Mouse (Mus musculus) erythroid progenitor cell, adult 5-6 weeks (primary cell): ENCODE results near the gene Vwa7. TPM values are rescaled to one million over a fixed set of nuclear protein-coding genes. Genes with fewer than 3 reads are reported as not detected.
"Not testable (repeated sequence)": the region's sequence is repeated elsewhere in the genome, so short reads cannot be mapped to it uniquely, and the experiment has no call there.

Experiments used
- ATAC-seq: replicated peaks from 2 replicates; pipeline ENCODE4 v1.8.0; 2016; ENCODE audit warnings: moderate number of reproducible peaks, mild to moderate bottlenecking, moderate TSS enrichment, inconsistent platforms; ENCODE audit not compliant: poor library complexity, low FRiP score, severe bottlenecking
- total RNA-seq, 2 experiments: library from RNA; stranded (forward) in 1 of 2; stranded (reverse) in 1 of 2; fragments of 150-400 nt in 1 of 2; fragments of 186-747, 209-891 nt in 1 of 2; gene quantifications; 2 replicates each; pipeline versions ENCODE4 v1.2.3 to v1.2.4; 2015 to 2017; ENCODE audit warnings: low replicate concordance in 2 of 2

The Vwa7 gene
- total RNA-seq, 2 experiments from 2014 or later = 0.53 TPM; not detected in 1

GRCm38 (mm10) chr17:35019894-35020293, 3.5 kb downstream of the Vwa7 start:
- ATAC-seq = no peak

GRCm38 (mm10) chr17:35020551-35020950, 4.2 kb downstream of the Vwa7 start:
- no peak for ATAC-seq

GRCm38 (mm10) chr17:35021163-35021808, 4.9 kb downstream of the Vwa7 start:
- peak; percentile 71 for ATAC-seq

GRCm38 (mm10) chr17:35021842-35022477, 5.6 kb downstream of the Vwa7 start:
- no peak for ATAC-seq

- no peak for ATAC-seq
Measured at GRCm38 (mm10) chr17:35022541-35023060, 6.2 kb downstream of the Vwa7 start.

- ATAC-seq = no peak
Measured at GRCm38 (mm10) chr17:35023221-35023620, 6.8 kb downstream of the Vwa7 start.

- no peak for ATAC-seq
Measured at GRCm38 (mm10) chr17:35023756-35024155, 7.4 kb downstream of the Vwa7 start.

- ATAC-seq = no peak
Measured at GRCm38 (mm10) chr17:35024261-35024660, 7.9 kb downstream of the Vwa7 start.

GRCm38 (mm10) chr17:35024691-35025488, 8.5 kb downstream of the Vwa7 start:
- no peak for ATAC-seq

- ATAC-seq = no peak
Measured at GRCm38 (mm10) chr17:35026206-35026605, 9.8 kb downstream of the Vwa7 start.

- no peak for ATAC-seq
Measured at GRCm38 (mm10) chr17:35027277-35028068, 11.1 kb downstream of the Vwa7 start, which contains the start of gene Sapcd1. Gene Sapcd1 (minus strand): TSS chr17:35028016.

GRCm38 (mm10) chr17:35028315-35028714, 11.9 kb downstream of the Vwa7 start:
- ATAC-seq = no peak

GRCm38 (mm10) chr17:35029691-35030532, 13.5 kb downstream of the Vwa7 start:
- peak; percentile 40; the same call in 1 of the 2 replicates for ATAC-seq

GRCm38 (mm10) chr17:35031272-35031671, 14.9 kb downstream of the Vwa7 start:
- no peak for ATAC-seq

GRCm38 (mm10) chr17:35031880-35032279, 15.5 kb downstream of the Vwa7 start:
- peak; percentile 76 for ATAC-seq

- no peak for ATAC-seq
Measured at GRCm38 (mm10) chr17:35032323-35032870, 16.0 kb downstream of the Vwa7 start.

GRCm38 (mm10) chr17:35033703-35034102, 17.3 kb downstream of the Vwa7 start:
- not testable (repeated sequence) for ATAC-seq

GRCm38 (mm10) chr17:35034896-35035295, 18.5 kb downstream of the Vwa7 start:
- no peak for ATAC-seq
